Mouse (Mus musculus): ENCODE data around the gene Slc25a13.
"Not testable (repeated sequence)": the region's sequence is repeated elsewhere in the genome, so short reads cannot be mapped to it uniquely, and the experiment has no call there.

The Slc25a13 gene

DNA sequence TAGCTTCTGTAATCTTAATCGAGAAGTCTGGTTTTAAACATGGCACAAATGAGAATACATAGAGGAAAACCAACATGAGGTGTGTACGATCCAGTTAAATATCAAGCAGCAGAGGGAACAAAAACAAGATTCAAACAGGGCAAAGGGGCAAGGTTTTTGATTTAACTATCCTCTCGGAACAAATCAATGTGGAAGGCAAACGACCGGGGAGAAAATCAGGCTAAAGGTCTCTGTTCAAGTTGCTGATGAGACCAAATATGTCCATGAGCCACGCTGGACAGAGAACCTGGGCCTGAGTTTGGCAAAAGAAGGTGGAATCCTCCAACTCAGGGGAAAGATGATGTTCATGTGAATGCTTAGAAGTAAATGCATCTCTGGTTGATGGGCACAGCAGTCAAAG is 14.5 kb downstream of the Slc25a13 start:
- no peak for DNase-seq (ENCODE audit: low spot score in 2 of 2)

- DNase-seq (ENCODE audit: low spot score in 2 of 2) = no peak
Measured at GRCm38 (mm10) chr6:6201977-6202376, 15.0 kb downstream of the Slc25a13 start.

DNA sequence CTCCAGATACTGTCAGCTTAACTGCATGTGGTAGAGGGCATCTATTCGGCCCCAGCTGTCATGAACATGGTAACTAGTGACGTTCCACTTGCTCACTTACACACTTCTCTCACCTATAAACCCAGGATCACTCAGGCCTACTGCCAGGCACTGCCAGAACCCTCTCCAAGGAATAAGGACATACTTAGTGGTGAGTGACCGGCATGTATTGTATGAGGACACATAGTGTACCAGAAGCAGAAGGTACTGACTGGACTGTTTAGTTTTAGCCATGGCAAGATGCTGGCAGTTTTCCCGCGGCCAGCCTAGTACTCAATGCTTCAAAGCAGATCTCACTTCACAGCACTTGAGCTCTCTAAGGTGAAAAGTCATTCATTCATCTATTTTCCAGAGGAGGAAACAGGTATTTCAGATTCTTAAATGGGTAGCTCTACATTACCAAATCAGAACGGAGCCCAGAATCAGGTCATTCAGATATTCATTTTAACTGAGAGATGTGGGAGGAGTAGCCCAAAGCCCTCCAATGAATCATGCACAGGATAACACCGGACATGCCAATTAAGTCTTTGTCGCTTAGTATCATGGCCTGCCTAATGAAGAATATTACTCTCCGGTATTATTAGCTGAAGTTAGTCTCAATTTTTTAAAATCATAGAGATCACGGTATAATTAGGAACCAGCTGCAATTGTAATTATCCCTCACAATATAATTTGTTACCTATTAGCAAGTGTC is 17.7 kb downstream of the Slc25a13 start:
- DNase-seq (ENCODE audit: low spot score in 2 of 2) = peak in 1 of 2 experiments; percentile 21

- DNase-seq (ENCODE audit: low spot score in 2 of 2) = not testable (repeated sequence)
Measured at GRCm38 (mm10) chr6:6198056-6198455, 18.9 kb downstream of the Slc25a13 start.

DNA sequence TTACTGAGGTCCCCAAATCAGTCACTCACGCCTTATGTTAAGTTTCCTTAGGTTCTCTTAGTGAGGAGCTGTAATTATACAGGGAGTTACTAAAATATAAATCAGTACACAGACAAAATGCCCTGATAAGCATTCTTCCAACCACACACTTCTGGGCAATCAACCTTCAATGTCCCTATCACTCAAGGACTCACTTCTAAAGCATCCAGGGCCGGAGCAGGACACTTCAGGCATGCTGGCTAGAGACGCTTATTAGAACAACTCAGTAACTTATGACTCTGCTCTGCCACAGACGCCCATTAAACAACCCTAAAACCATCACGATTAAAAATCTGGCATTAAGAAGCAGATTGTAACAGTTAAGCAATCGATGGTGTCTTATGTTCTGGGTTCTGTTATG is 19.6 kb downstream of the Slc25a13 start:
- DNase-seq (ENCODE audit: low spot score in 2 of 2) = no peak

DNA sequence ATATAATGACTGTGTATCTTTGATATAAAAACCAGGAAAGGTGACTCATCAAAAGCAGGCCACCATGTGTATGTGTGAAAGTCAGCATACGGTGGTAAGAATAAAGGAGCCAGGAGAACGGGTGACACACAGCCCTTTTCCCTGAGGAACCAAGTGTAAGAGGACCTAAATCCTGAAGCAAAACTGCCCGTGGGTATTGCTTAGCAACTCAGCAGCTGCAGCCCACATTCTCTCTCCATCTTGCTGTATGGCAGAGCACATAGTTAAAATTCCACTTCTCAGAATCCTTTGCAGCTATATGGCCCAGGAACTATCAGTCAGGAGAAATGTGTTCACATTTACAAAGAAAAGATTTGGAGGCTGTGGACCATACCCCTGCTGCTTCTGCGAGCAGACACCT is 20.4 kb downstream of the Slc25a13 start:
- DNase-seq (ENCODE audit: low spot score in 2 of 2) = no peak

DNA sequence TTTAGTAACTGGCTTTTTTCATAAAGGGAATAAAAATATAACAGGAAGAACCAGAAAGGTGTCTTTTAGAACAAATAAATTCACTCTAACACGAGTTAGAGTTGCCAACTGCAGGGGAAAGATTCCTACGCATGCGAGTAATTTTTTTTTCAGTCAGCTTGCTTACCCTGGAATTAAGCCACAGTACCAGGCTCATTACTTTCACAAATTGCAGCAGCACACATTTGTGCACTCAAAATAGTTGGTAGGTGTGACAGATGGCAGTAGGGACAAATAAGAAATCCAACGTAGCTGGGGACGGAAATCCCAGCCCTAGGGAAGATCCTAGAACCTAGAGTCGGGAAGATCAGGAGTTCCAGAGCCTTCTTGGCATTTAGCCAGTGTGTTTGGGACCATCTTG is 22.1 kb downstream of the Slc25a13 start:
- no peak for DNase-seq (ENCODE audit: low spot score in 2 of 2)

- DNase-seq (ENCODE audit: low spot score in 2 of 2) = no peak
Measured at GRCm38 (mm10) chr6:6193906-6194305, 23.1 kb downstream of the Slc25a13 start.

DNA sequence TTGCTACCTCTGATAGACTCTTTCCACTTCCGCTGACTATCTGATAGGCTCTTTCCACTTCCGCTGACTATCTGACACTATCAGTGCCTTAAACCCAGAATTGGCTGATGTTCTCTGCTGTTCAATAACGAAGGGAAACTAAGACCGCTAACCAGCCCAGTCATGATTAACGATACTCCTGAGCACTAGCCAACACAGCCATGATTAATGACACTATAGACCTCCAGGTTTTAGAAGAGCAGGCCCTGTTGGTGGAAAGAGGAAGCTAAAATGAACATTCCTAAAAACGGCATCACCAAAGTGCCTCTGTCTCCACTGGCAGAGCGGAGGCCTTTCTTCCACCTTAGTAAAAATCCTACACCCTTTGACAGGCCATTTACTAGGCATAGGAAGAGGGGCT is 24.6 kb downstream of the Slc25a13 start:
- DNase-seq (ENCODE audit: low spot score in 2 of 2) = no peak

GRCm38 (mm10) chr6:6191596-6192337 is 25.2 kb downstream of the Slc25a13 start:
- no peak for DNase-seq (ENCODE audit: low spot score in 2 of 2)

DNA sequence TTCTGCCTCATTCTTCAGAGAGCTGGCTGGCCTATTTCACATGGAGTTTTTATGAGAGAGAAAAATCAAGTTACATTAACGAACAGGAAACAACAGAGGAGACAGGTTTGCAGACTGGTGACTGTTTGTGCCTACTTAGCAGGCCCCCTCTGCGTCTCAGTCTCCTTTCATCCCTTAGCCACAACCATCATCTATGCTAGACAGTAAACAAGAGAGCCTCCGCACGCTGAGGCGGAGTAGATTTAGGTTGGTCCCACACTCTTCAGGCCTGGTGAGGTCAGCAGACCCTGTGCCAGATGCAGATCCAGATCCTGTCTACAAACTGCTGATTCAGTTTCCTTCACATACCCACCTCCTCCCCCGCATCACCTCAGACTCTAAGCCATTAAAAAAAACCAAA is 28.0 kb downstream of the Slc25a13 start:
- no peak for DNase-seq (ENCODE audit: low spot score in 2 of 2)

- DNase-seq (ENCODE audit: low spot score in 2 of 2) = no peak
Measured at GRCm38 (mm10) chr6:6186468-6186867, 30.5 kb downstream of the Slc25a13 start.

DNA sequence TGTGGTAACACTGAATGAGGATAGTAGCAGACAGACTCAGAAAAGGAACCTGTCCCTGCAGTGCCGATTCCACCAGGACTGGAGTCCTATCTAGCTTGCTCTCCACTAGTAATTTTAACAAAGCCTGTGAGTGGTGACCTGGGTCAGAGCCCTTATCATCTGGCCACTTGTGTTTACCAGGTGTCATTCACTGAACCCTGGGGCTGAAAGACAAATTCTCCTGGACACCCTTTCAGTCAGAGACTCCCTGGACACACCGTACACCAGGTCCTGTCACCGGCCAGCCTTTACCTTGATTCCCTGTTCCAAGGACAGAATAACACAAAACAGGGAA is 31.3 kb downstream of the Slc25a13 start:
- peak; percentile 44 to 65 for DNase-seq (ENCODE audit: low spot score in 2 of 2)

DNA sequence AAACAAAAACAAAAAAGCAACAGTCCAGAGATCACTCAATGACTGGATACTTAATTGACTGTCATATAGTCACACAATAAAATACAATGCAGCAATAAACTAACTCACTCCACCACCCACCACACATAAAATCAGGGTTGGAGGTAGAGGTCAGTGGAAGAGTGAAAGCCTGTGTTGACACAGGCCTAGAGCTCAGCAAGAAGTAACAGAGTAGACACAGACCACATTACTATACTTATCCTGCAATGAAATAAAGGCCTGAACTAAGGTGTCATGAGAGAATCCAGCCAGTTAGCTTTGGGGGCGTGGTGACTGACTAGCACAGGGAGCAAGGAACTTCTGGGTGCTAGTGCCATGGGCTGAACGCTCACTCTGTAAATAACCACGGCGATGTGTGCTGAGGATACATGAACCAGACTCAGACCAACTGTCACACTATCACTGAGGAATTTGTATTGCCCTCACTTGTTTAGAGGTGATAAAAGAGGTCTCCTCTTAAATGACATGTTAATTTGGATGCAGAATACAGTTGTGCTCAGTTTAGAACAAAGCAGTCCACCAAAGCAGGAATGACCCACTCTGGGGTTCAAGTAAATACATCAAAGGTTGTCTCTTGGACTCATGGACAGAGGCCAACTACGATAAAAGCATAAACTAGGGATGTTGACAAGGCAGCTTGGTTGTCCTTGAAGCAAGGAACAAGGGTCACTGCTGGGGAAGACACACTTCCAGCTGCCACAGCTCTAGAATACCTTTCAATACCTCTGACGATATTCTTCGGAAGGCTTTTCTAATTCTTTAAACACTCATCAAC is 31.8 kb downstream of the Slc25a13 start:
- DNase-seq (ENCODE audit: low spot score in 2 of 2) = peak; percentile 66 to 76

GRCm38 (mm10) chr6:6183601-6184000 is 33.4 kb downstream of the Slc25a13 start:
- peak; percentile 44 to 68 for DNase-seq (ENCODE audit: low spot score in 2 of 2)

DNA sequence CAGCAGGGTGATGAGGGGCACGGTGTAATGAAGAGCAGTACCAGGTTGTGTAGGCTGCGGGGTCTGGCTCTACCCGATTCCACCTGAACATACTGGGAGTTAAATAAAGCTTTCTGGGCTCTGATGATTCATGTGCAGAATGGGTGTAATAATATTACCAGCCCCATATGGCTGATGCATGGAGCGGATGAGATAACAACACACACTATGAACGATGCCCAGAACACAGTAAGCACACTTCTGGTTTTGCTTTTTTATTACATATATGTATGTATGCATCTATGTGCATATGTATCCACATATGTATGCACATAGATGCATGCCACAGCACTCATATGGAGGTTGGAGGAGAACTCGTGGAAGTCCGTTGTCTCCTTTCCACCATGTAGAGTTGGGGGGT is 34.8 kb downstream of the Slc25a13 start:
- no peak for DNase-seq (ENCODE audit: low spot score in 2 of 2)

- not testable (repeated sequence) for DNase-seq (ENCODE audit: low spot score in 2 of 2)
Measured at GRCm38 (mm10) chr6:6178341-6178740, 38.6 kb downstream of the Slc25a13 start.

DNA sequence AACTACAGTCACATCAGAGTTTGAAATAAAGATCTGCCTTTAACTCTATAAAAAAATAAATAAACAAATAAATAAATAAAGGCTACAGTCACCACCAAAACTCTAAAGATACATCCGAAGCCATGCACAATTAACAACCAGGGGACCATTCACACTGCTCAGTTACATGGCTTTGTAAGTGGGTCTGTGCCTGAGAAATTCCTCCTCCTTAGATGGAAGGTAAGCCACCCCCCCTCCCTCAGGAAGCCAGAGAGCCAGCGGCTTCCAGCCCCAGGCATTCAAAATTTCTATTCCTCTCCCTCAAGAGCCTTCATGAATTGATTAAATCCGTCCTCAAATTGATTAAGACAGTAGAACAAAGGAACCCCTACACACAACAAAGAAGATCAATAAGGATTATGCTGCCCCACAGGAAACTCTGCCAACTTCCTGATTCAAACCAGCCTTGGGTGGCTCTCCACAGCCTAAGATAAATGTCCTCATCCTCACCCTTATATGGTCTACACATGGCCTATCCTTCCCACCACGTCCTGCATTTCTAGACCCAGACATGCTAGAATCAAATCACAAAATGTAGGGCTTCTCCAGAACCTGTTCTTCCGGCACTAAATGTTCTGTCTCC is 41.5 kb downstream of the Slc25a13 start:
- no peak for DNase-seq (ENCODE audit: low spot score in 2 of 2)

DNA sequence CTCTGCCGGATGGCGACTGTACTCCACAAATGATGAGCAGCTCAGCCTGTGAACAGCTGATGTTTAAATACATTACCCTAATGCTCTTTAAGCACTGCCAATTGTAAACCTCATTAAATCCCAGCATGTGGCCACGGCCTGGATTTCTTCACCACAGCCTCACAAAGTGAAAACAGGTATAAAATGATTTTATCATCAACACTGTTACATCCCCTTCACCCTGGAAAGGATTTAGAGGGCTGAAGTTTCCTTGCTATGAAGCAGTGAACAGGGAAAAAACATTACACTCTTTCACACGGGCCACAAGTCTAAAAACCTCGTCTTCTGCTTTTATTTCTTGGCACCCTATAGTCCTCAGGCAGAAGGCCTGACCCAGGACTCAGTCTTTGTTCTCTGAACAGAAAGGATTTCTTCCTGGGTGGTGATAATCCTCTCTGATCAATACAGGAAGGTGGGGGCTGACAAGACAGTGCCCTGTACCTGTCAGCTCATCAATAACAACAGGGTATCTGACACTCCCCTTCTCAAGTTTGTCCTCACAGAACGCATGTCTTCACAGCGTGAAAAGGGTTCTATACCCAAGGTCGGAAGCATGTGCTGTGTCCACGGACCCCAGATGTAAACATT is 42.9 kb downstream of the Slc25a13 start:
- no peak for DNase-seq (ENCODE audit: low spot score in 2 of 2)

GRCm38 (mm10) chr6:6173166-6173934 is 43.6 kb downstream of the Slc25a13 start:
- DNase-seq (ENCODE audit: low spot score in 2 of 2) = no peak
